ENCODE assay signal across 10 mouse cellular contexts in the genomic region with DNA sequence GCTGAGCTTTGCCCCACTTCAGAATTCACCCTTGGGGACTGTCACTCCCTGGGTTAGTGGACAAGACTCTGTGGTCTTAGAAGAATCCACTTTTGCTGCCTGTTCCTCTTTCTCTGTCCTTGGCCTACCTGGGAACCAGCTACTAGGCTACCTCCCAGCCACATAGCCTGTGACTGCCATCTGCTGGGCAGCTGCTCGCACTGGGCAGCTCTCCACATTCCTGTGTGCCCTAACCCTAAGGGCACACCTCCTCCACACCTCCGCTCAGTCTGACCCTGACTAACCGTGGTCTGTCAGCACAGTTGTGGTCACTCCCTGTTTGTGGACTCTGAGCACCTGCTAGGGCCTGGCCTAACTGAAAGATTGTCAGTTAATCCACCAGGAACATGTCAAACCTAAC. TPM values are rescaled to one million over a fixed set of nuclear protein-coding genes. Genes with fewer than 3 reads are reported as not detected.
DNase-seq lines count a peak whose midpoint lies in the region; ATAC-seq and TF ChIP-seq lines count a peak whose summit lies in the region.
"Had no signal": no experiment of that assay in that cellular context is flagged by ENCODE, and none has a peak within 500 bp of the region (broad histone marks: within the 10 kb centered on the region; RNA-seq: fewer than 3 reads in every experiment).

No protein-coding gene starts in this region.

- WGBS in kidney, adult 2 months, result 28% methylated on average over 3 of the region's 3 CpGs
- WGBS in midbrain, embryonic 13.5 days, result 79% methylated on average over 3 of the region's 3 CpGs

- no peak for TF ChIP-seq POLR2A in kidney, adult 2 months (IDR thresholded peaks at IDR 0.05; ENCODE audit: low read depth, low read length)

- peak; percentile 92 for TF ChIP-seq CTCF in kidney, adult 2 months (conservative IDR thresholded peaks at IDR 0.05; ENCODE audit: insufficient read depth, insufficient read length, low read depth, low read length)

- no peak overlapping the region for H3K9ac ChIP-seq in midbrain, embryonic 13.5 days (replicated peaks)

- H3K4me1 ChIP-seq in kidney, adult 2 months (ENCODE audit: control insufficient read depth, insufficient read depth, low read length), result no peaks in the 10 kb centered on the region
- no peaks in the 10 kb centered on the region for H3K4me1 ChIP-seq in midbrain, embryonic 13.5 days (replicated peaks)

- H3K4me3 ChIP-seq in kidney, adult 2 months (ENCODE audit: insufficient read depth, low read depth, low read length), result no peak overlapping the region
- no peak overlapping the region for H3K4me3 ChIP-seq in midbrain, embryonic 13.5 days (replicated peaks)

- no peaks in the 10 kb centered on the region for H3K9me3 ChIP-seq in midbrain, embryonic 13.5 days

- H3K27me3 ChIP-seq in kidney, adult 2 months (replicated peaks; ENCODE audit: control insufficient read depth, insufficient read depth, low read length), result no peaks in the 10 kb centered on the region
- no peaks in the 10 kb centered on the region for H3K27me3 ChIP-seq in midbrain, embryonic 13.5 days

- no peak overlapping the region for H3K4me2 ChIP-seq in midbrain, embryonic 13.5 days (replicated peaks)

- H3K27ac ChIP-seq in kidney, adult 2 months (ENCODE audit: insufficient read depth, low read depth, low read length), result no peak overlapping the region
- no peak overlapping the region for H3K27ac ChIP-seq in midbrain, embryonic 13.5 days

- DNase-seq in cerebellum, adult 8-10 months, result no peak
- peak; percentile 42 to 46 for DNase-seq in B cell, adult 2 months
- DNase-seq in cerebellum, adult 18-20 months, result peak; percentile 66 to 70
- peak; percentile 72 for DNase-seq in kidney, adult 2 months
- DNase-seq in frontal cortex, postnatal 25 days (ENCODE audit: low spot score in 2 of 2), result no peak

- peaks cover 2% of the 10 kb centered on the region for H3K36me3 ChIP-seq in kidney, adult 2 months (ENCODE audit: control insufficient read depth, insufficient read depth, low read length)
- peaks cover 95% of the 10 kb centered on the region for H3K36me3 ChIP-seq in midbrain, embryonic 13.5 days

- ATAC-seq in cerebellum, adult (ENCODE audit: insufficient number of reproducible peaks, low FRiP score, low TSS enrichment), result 0 out of 2 replicates have a peak, but pooled peaks have one; percentile 36
- peak; percentile 58; the same call in 1 of the 2 replicates for ATAC-seq in megakaryocyte-erythroid progenitor cell, adult 5-6 weeks (replicated peaks; ENCODE audit: low FRiP score, low TSS enrichment, poor library complexity, severe bottlenecking)
- ATAC-seq in midbrain, embryonic 13.5 days, result no peak

RNA-seq across cellular contexts. Expression of gene Gm13420, which starts 19.9 kb away (rescaled TPM):
- polyA plus RNA-seq in kidney, adult 2 months (2012; rRNA removed), result 6.1 and 9.4 TPM in 2 replicates
- not detected in 2 replicates for total RNA-seq in megakaryocyte-erythroid progenitor cell, adult 5-6 weeks (2014; fragmentation: Nextera tagmentation)
- total RNA-seq in megakaryocyte-erythroid progenitor cell, adult 5-6 weeks (2017), result not detected in 2 replicates
- 0.24 TPM in 1 of 2 replicates, not detected in the other for polyA plus RNA-seq in midbrain, embryonic 13.5 days (2015; fragmentation: Nextera tagmentation; extraction: Ambion mirVana)
- total RNA-seq: heart, postnatal 36 days had no signal

RNA-seq across cellular contexts. Expression of gene Gm13547, which starts 27.6 kb away (rescaled TPM):
- not detected in 2 replicates for polyA plus RNA-seq in kidney, adult 2 months (2012; rRNA removed)
- total RNA-seq in megakaryocyte-erythroid progenitor cell, adult 5-6 weeks (2014; fragmentation: Nextera tagmentation), result 3.6 TPM in 1 of 2 replicates, not detected in the other
- not detected in 2 replicates for total RNA-seq in megakaryocyte-erythroid progenitor cell, adult 5-6 weeks (2017)
- 0.67 and 0.69 TPM in 2 replicates for polyA plus RNA-seq in midbrain, embryonic 13.5 days (2015; fragmentation: Nextera tagmentation; extraction: Ambion mirVana)
- total RNA-seq: ES-E14; heart, postnatal 36 days had no signal

RNA-seq across cellular contexts. Expression of gene Coq4, which starts 55.7 kb away (rescaled TPM):
- 87.5 and 111 TPM in 2 replicates for polyA plus RNA-seq in kidney, adult 2 months (2012; rRNA removed)
- total RNA-seq in megakaryocyte-erythroid progenitor cell, adult 5-6 weeks (2014; fragmentation: Nextera tagmentation), result 13.6 and 20.9 TPM in 2 replicates
- 4.2 and 7.2 TPM in 2 replicates for total RNA-seq in megakaryocyte-erythroid progenitor cell, adult 5-6 weeks (2017)
- 30.0 and 33.5 TPM in 2 replicates for polyA plus RNA-seq in midbrain, embryonic 13.5 days (2015; fragmentation: Nextera tagmentation; extraction: Ambion mirVana)

RNA-seq across cellular contexts. Expression of gene Trub2, which starts 56.8 kb away (rescaled TPM):
- 32.7 and 46.2 TPM in 2 replicates for polyA plus RNA-seq in kidney, adult 2 months (2012; rRNA removed)
- total RNA-seq in megakaryocyte-erythroid progenitor cell, adult 5-6 weeks (2014; fragmentation: Nextera tagmentation), result 36.2 and 44.9 TPM in 2 replicates
- 28.5 and 65.2 TPM in 2 replicates for total RNA-seq in megakaryocyte-erythroid progenitor cell, adult 5-6 weeks (2017)
- polyA plus RNA-seq in midbrain, embryonic 13.5 days (2015; fragmentation: Nextera tagmentation; extraction: Ambion mirVana), result 44.7 and 45.5 TPM in 2 replicates

Comparison
In these comparisons a context has a peak if more than half of its experiments do, and no peak if none do; other contexts are left out.
1. DNase-seq: peak in B cell, adult 2 months (2 of 2), cerebellum, adult 18-20 months (2 of 2) and kidney, adult 2 months (single experiment); none in cerebellum, adult 8-10 months (single experiment) and frontal cortex, postnatal 25 days (0 of 2).